Mouse (Mus musculus): ENCODE measurements at regions not wholly inside any gene's neighbourhood (a gene's known extent, or its start where the extent isn't known, plus 50 kb on each side); places are given as distances from the start of the nearest gene placed in this dataset.

GRCm38 (mm10) chr2:133688121-133688787 is 136.3 kb downstream of the Bmp2 start:
- no peak for TF ChIP-seq CTCF (IDR thresholded peaks at IDR 0.05; ENCODE audit: low read depth, low read length)
- TF ChIP-seq POLR2A (IDR thresholded peaks at IDR 0.05; ENCODE audit: insufficient read depth, low read length) = no peak
- TF ChIP-seq EP300 (IDR thresholded peaks at IDR 0.05; ENCODE audit: insufficient read depth, low read depth, low read length) = no peak

All from ES-Bruce4 (cell line).